In genomic region chr4:82399406-82400380, GRCm38 (mm10) we compare ENCODE assay signal across 9 mouse cellular contexts.
DNase-seq lines count a peak whose midpoint lies in the region; ATAC-seq and TF ChIP-seq lines count a peak whose summit lies in the region.
"Had no signal": no experiment of that assay in that cellular context is flagged by ENCODE, and none has a peak within 500 bp of the region (broad histone marks: within the 10 kb centered on the region; RNA-seq: fewer than 3 reads in every experiment).

No protein-coding gene starts in this region.

- H3K36me3 ChIP-seq in midbrain, embryonic 10.5 days, result no peaks in the 10 kb centered on the region
- no peaks in the 10 kb centered on the region for H3K36me3 ChIP-seq in midbrain, embryonic 11.5 days (ENCODE audit: control insufficient read depth, insufficient read depth, low read length)
- no peaks in the 10 kb centered on the region for H3K36me3 ChIP-seq in intestine, embryonic 16.5 days (ENCODE audit: control insufficient read depth, insufficient read depth, low read length)

- no peak for TF ChIP-seq POLR2A in cerebellum, adult 2 months (IDR thresholded peaks at IDR 0.05; ENCODE audit: borderline replicate concordance, insufficient read depth, low read length)

- no peak overlapping the region for H3K4me3 ChIP-seq in midbrain, embryonic 10.5 days
- no peak overlapping the region for H3K4me3 ChIP-seq in midbrain, embryonic 11.5 days (ENCODE audit: low read depth, low read length)
- no peak overlapping the region for H3K4me3 ChIP-seq in cerebellum, adult 2 months (replicated peaks; ENCODE audit: insufficient read depth, low read depth, low read length)
- H3K4me3 ChIP-seq in intestine, embryonic 16.5 days (ENCODE audit: low read length), result no peak overlapping the region

- peak overlapping the region; percentile 57 for H3K27ac ChIP-seq in midbrain, embryonic 10.5 days (replicated peaks)
- no peak overlapping the region for H3K27ac ChIP-seq in midbrain, embryonic 11.5 days (ENCODE audit: low read depth, low read length)
- H3K27ac ChIP-seq in cerebellum, adult 2 months (ENCODE audit: insufficient read depth, low read length), result peak overlapping the region; percentile 27
- 0 out of 2 replicates have a peak overlapping the region, but pooled peaks have one; percentile 33 for H3K27ac ChIP-seq in intestine, embryonic 16.5 days (ENCODE audit: low read length)
- H3K27ac ChIP-seq: liver, embryonic 14.5 days had no signal

- no peak for TF ChIP-seq CTCF in cerebellum, adult 2 months (IDR thresholded peaks at IDR 0.05; ENCODE audit: borderline replicate concordance, insufficient read depth, low read depth, low read length)

- H3K27me3 ChIP-seq in midbrain, embryonic 10.5 days (ENCODE audit: low read depth, poor library complexity, severe bottlenecking), result peaks cover 4% of the 10 kb centered on the region; the same call in 1 of the 2 replicates
- no peaks in the 10 kb centered on the region for H3K27me3 ChIP-seq in midbrain, embryonic 11.5 days (ENCODE audit: control insufficient read depth, insufficient read depth, low read length)
- H3K27me3 ChIP-seq in cerebellum, adult 2 months (ENCODE audit: control insufficient read depth, insufficient read depth, low read length), result no peaks in the 10 kb centered on the region
- H3K27me3 ChIP-seq in intestine, embryonic 16.5 days (replicated peaks; ENCODE audit: control insufficient read depth, insufficient read depth, low read length), result no peaks in the 10 kb centered on the region

- no peaks in the 10 kb centered on the region for H3K9me3 ChIP-seq in midbrain, embryonic 10.5 days (replicated peaks)
- no peaks in the 10 kb centered on the region for H3K9me3 ChIP-seq in midbrain, embryonic 11.5 days (ENCODE audit: control insufficient read depth, low read length)
- H3K9me3 ChIP-seq in intestine, embryonic 16.5 days (ENCODE audit: control insufficient read depth, low read length), result no peaks in the 10 kb centered on the region

- no peak overlapping the region for H3K4me2 ChIP-seq in midbrain, embryonic 11.5 days
- no peak overlapping the region for H3K4me2 ChIP-seq in intestine, embryonic 16.5 days (ENCODE audit: low read depth, low read length)

- no peak for ATAC-seq in midbrain, embryonic 11.5 days (ENCODE audit: low FRiP score)
- peak; percentile 49 for ATAC-seq in intestine, embryonic 16.5 days

- no peak overlapping the region for H3K9ac ChIP-seq in midbrain, embryonic 11.5 days (ENCODE audit: low read length)
- H3K9ac ChIP-seq in intestine, embryonic 16.5 days (ENCODE audit: low read depth, low read length), result no peak overlapping the region
- H3K9ac ChIP-seq: liver, embryonic 14.5 days had no signal

- no peak for DNase-seq in midbrain, embryonic 10.5 days (ENCODE audit: low spot score)
- DNase-seq in midbrain, embryonic 11.5 days (ENCODE audit: low spot score, missing footprints), result no peak
- DNase-seq in cerebellum, adult 2 months, result peak; percentile 90 to 97
- DNase-seq in gastrocnemius, postnatal 14 days, result peak; percentile 82
- peak; percentile 71 for DNase-seq in lung, postnatal 25 days (ENCODE audit: low spot score)
- no peak for DNase-seq in frontal cortex, adult 2 months (ENCODE audit: extremely low spot score in 1 of 2, low spot score in 1 of 2)
- no peak for DNase-seq in thymus, postnatal 25 days

- peaks cover 34% of the 10 kb centered on the region for H3K4me1 ChIP-seq in midbrain, embryonic 10.5 days
- H3K4me1 ChIP-seq in midbrain, embryonic 11.5 days (ENCODE audit: control insufficient read depth, insufficient read depth, low read length), result peaks cover 15% of the 10 kb centered on the region
- peaks cover 43% of the 10 kb centered on the region for H3K4me1 ChIP-seq in cerebellum, adult 2 months (ENCODE audit: control insufficient read depth, insufficient read depth, low read length)
- peaks cover 18% of the 10 kb centered on the region for H3K4me1 ChIP-seq in intestine, embryonic 16.5 days (ENCODE audit: control insufficient read depth, insufficient read depth, low read length)

- WGBS in midbrain, embryonic 10.5 days, result 53% methylated on average over 11 of the region's 11 CpGs
- WGBS in midbrain, embryonic 11.5 days, result 59% methylated on average over 11 of the region's 11 CpGs
- 6% methylated on average over 11 of the region's 11 CpGs for WGBS in cerebellum, adult 2 months
- 51% methylated on average over 11 of the region's 11 CpGs for WGBS in intestine, embryonic 16.5 days

- intact Hi-C loops in gastrocnemius, postnatal 14 days (cut with DNase I; ENCODE audit: low total_unique reads), result no loop called here

Comparison
In these comparisons a context has a peak if more than half of its experiments do, and no peak if none do; other contexts are left out.
1. DNase-seq: peak in cerebellum, adult 2 months (2 of 2), gastrocnemius, postnatal 14 days (single experiment) and lung, postnatal 25 days (single experiment); none in midbrain, embryonic 10.5 days (single experiment), midbrain, embryonic 11.5 days (single experiment), frontal cortex, adult 2 months (0 of 2) and thymus, postnatal 25 days (single experiment).